Mouse (Mus musculus): ENCODE measurements around the gene Gm4763. TPM values are rescaled to one million over a fixed set of nuclear protein-coding genes. Genes with fewer than 3 reads are reported as not detected.
"Not testable (repeated sequence)": the region's sequence is repeated elsewhere in the genome, so short reads cannot be mapped to it uniquely, and the experiment has no call there.

Gene Gm4763
- polyA plus RNA-seq, 1 experiment from 2014 or later: not detected

- Histone ChIP-seq H3K9me3 (replicated peaks) (no peaks in the 10 kb centered on the region), H3K27ac (no peak within 1 kb of the TSS), H3K4me1 (no peaks in the 10 kb centered on the region), H3K4me3 (no peak within 1 kb of the TSS), H3K27me3 (ENCODE audit: low read depth, poor library complexity, severe bottlenecking) (no peaks in the 10 kb centered on the region), H3K36me3 (no peaks in the 10 kb centered on the region)
- WGBS: 95% methylated on average over 14 of the region's 14 CpGs
- no peak for DNase-seq (ENCODE audit: low spot score)
These were observed 17.8 kb downstream of the Gm4763 start, which contains the start of gene BC049730 for GRCm38 (mm10) chr7:24708832-24709292. TSS of gene BC049730 (plus strand) at chr7:24709242.

DNA sequence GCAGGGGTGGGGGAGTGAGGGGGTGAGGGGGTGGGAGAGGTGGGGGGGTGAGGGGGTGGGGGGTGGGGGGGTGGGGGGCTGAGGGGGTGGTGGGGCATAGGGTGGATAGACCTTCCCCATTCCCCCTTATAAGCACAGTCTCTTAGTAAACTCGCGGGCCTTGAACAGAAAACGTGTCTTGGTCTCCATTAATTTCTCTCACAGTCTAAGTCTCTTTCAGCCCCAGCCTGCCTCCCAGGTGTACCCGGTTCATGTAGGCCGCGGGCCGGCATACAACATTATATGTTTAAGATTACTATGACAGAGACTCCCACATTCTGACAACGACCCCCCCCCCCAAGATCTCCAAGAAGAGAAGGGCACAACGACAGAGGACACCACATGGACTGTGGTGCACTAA is 23.9 kb downstream of the Gm4763 start:
- H3K27ac ChIP-seq; H3K9me3 ChIP-seq (replicated peaks); H3K4me3 ChIP-seq; H3K4me1 ChIP-seq; H3K27me3 ChIP-seq (ENCODE audit: low read depth, poor library complexity, severe bottlenecking); DNase-seq (ENCODE audit: low spot score); H3K36me3 ChIP-seq: not testable (repeated sequence)
- WGBS: 76% methylated on average over 9 of the region's 9 CpGs

GRCm38 (mm10) chr7:24697891-24698290 is 28.8 kb downstream of the Gm4763 start:
- H3K27ac ChIP-seq; H3K4me3 ChIP-seq; H3K36me3 ChIP-seq; H3K27me3 ChIP-seq (ENCODE audit: low read depth, poor library complexity, severe bottlenecking); H3K9me3 ChIP-seq (replicated peaks); DNase-seq (ENCODE audit: low spot score); H3K4me1 ChIP-seq: not testable (repeated sequence)
- 93% methylated on average over 4 of the region's 4 CpGs for WGBS

GRCm38 (mm10) chr7:24692693-24693092 is 34.0 kb downstream of the Gm4763 start:
- WGBS: 86% methylated on average over 3 of the region's 3 CpGs
- H3K4me1 ChIP-seq; H3K27me3 ChIP-seq (ENCODE audit: low read depth, poor library complexity, severe bottlenecking); DNase-seq (ENCODE audit: low spot score); H3K27ac ChIP-seq; H3K4me3 ChIP-seq; H3K9me3 ChIP-seq (replicated peaks); H3K36me3 ChIP-seq: not testable (repeated sequence)

DNA sequence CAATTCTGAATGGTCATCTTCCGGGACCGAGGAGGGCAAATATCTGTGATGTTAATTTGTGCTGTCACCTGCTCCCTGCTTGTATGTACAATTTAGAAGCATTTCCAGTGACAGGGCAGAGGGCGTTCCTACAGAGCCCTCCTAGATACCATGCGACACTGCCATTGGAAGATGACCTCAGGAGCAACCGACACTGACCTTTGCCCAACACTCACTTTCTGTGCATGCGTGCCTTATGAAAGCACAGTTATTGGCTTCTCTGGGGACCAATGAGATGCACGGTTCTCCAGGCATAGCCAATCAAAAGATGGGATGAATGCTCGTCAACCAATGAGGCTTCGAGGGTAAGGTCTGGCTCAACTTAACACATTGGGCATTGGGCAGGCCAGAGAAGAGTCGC is 39.2 kb downstream of the Gm4763 start:
- H3K4me3 ChIP-seq; H3K36me3 ChIP-seq; H3K4me1 ChIP-seq; H3K9me3 ChIP-seq (replicated peaks); DNase-seq (ENCODE audit: low spot score); H3K27ac ChIP-seq; H3K27me3 ChIP-seq (ENCODE audit: low read depth, poor library complexity, severe bottlenecking): not testable (repeated sequence)
- WGBS: 92% methylated on average over 10 of the region's 10 CpGs

DNA sequence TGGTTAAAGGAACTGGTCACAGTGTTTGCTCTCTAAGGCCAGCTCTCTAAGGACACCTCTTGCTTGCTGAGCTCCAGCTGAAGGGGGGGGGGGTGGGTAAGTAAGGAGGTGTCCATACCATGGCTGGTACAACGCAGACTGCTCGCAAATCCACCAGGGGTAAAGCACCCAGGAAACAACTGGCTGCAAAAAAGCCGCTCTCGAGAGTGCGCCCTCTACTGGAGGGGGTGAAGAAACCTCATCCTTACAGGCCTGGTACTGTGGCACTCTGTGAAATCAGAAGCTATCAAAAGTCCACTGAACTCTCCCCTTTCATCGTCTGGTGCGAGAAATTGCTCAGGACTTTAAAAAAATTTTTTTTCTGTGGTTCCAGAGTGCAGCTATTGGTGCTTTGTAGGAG is 42.6 kb downstream of the Gm4763 start:
- DNase-seq (ENCODE audit: low spot score); H3K4me1 ChIP-seq; H3K9me3 ChIP-seq (replicated peaks); H3K27me3 ChIP-seq (ENCODE audit: low read depth, poor library complexity, severe bottlenecking); H3K27ac ChIP-seq; H3K36me3 ChIP-seq; H3K4me3 ChIP-seq: not testable (repeated sequence)
- 79% methylated on average over 7 of the region's 7 CpGs for WGBS

DNA sequence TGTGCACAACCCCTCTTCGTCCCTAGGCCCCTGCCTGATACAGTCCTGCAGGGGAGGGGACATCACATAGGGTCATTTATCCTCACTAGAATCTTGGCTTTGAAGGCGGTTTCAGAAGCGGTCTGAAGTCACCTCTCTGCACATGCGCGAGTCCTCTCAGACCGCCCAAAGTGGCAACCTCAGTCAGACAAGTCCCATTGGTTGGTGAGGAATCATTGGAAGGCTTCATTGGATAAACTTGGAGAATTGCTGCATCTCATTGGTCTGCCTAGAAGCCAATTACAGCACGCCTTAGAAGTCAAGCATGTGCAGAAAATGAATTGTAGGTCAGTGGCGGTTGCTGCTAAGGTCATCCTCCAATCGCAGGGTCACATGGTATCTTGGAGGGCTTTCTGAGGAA is 50.1 kb downstream of the Gm4763 start, which contains the start of gene Tex101:
Gene Tex101 (minus strand): TSS at position 101 of the 400 bp plus-strand sequence.
- H3K9me3 ChIP-seq (replicated peaks): no peaks in the 10 kb centered on the region
- H3K4me1 ChIP-seq: no peaks in the 10 kb centered on the region
- no peaks in the 10 kb centered on the region for H3K27me3 ChIP-seq (ENCODE audit: low read depth, poor library complexity, severe bottlenecking)
- no peaks in the 10 kb centered on the region for H3K36me3 ChIP-seq
- no peak within 1 kb of the TSS for H3K27ac ChIP-seq
- 90% methylated on average over 9 of the region's 9 CpGs for WGBS
- no peak within 1 kb of the TSS for H3K4me3 ChIP-seq
- no peak for DNase-seq (ENCODE audit: low spot score)

DNA sequence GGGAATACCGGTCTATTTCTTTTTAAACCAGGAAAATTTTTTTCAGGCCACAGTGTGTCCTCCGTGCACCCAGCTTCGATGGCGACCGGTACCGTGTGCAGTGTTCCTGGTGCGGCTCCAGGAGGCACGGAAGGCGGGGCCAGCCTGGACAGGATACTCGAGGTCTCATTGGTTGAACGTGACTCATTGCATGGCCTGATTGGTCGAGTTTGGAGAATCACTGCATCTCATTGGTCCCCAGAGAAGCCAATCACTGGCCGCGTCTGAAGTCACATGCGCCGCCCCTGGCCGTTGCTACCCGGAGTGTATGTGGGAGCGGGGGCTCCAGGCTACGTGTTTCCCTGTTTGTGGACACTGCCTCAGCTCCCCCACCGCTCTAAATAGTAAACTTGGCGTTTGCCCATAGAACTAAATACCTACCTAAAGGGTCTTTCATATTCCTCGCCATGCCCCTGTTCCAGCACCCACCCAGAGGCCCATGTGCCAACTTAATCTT is 54.7 kb downstream of the Gm4763 start:
- WGBS: 92% methylated on average over 23 of the region's 23 CpGs
- H3K27ac ChIP-seq: no peak overlapping the region
- DNase-seq (ENCODE audit: low spot score): no peak
- no peaks in the 10 kb centered on the region for H3K9me3 ChIP-seq (replicated peaks)
- H3K36me3 ChIP-seq: no peaks in the 10 kb centered on the region
- no peaks in the 10 kb centered on the region for H3K4me1 ChIP-seq
- no peak overlapping the region for H3K4me3 ChIP-seq
- H3K27me3 ChIP-seq (ENCODE audit: low read depth, poor library complexity, severe bottlenecking): no peaks in the 10 kb centered on the region

Other genes with a start within 250 kb of the Gm4763 start
- 2.9 and 4.5 TPM in 2 replicates for gene Cadm4, start 244.9 kb downstream of the Gm4763 start, polyA plus RNA-seq (2016; fragmentation: Nextera tagmentation; extraction: Ambion mirVana)
- 107 and 130 TPM in 2 replicates for gene Zfp428, start 219.9 kb downstream of the Gm4763 start, polyA plus RNA-seq (2016; fragmentation: Nextera tagmentation; extraction: Ambion mirVana)
- 1.0 and 1.4 TPM in 2 replicates for gene AC161166.1, start 214.5 kb downstream of the Gm4763 start, polyA plus RNA-seq (2016; fragmentation: Nextera tagmentation; extraction: Ambion mirVana)
- gene Irgq, start 196.2 kb downstream of the Gm4763 start, polyA plus RNA-seq (2016; fragmentation: Nextera tagmentation; extraction: Ambion mirVana): 6.5 and 8.4 TPM in 2 replicates
- gene Pinlyp, start 180.8 kb downstream of the Gm4763 start, polyA plus RNA-seq (2016; fragmentation: Nextera tagmentation; extraction: Ambion mirVana): not detected in 2 replicates
- 163 and 182 TPM in 2 replicates for gene Xrcc1, start 180.6 kb downstream of the Gm4763 start, polyA plus RNA-seq (2016; fragmentation: Nextera tagmentation; extraction: Ambion mirVana)
- gene Ethe1, start 139.4 kb downstream of the Gm4763 start, polyA plus RNA-seq (2016; fragmentation: Nextera tagmentation; extraction: Ambion mirVana): 27.1 and 31.9 TPM in 2 replicates
- 1.6 and 2.6 TPM in 2 replicates for gene Zfp575, start 139.3 kb downstream of the Gm4763 start, polyA plus RNA-seq (2016; fragmentation: Nextera tagmentation; extraction: Ambion mirVana)
- 0.09 and 0.14 TPM in 2 replicates for gene Phldb3, start 116.1 kb downstream of the Gm4763 start, polyA plus RNA-seq (2016; fragmentation: Nextera tagmentation; extraction: Ambion mirVana)
- 1.5 and 2.2 TPM in 2 replicates for gene Lypd3, start 90.4 kb downstream of the Gm4763 start, polyA plus RNA-seq (2016; fragmentation: Nextera tagmentation; extraction: Ambion mirVana)
- gene Tex101, start 50.2 kb downstream of the Gm4763 start, polyA plus RNA-seq (2016; fragmentation: Nextera tagmentation; extraction: Ambion mirVana): not detected in 2 replicates
- gene BC049730, start 17.7 kb downstream of the Gm4763 start, polyA plus RNA-seq (2016; fragmentation: Nextera tagmentation; extraction: Ambion mirVana): not detected in 2 replicates
- gene Cd177, start 33.4 kb upstream of the Gm4763 start, polyA plus RNA-seq (2016; fragmentation: Nextera tagmentation; extraction: Ambion mirVana): not detected in 2 replicates
- 0.20 and 0.34 TPM in 2 replicates for gene Ceacam10, start 50.3 kb upstream of the Gm4763 start, polyA plus RNA-seq (2016; fragmentation: Nextera tagmentation; extraction: Ambion mirVana)
- 15.1 and 17.8 TPM in 2 replicates for gene Gm9844, start 135.3 kb upstream of the Gm4763 start, polyA plus RNA-seq (2016; fragmentation: Nextera tagmentation; extraction: Ambion mirVana)
- gene Lypd4, start 143.0 kb upstream of the Gm4763 start, polyA plus RNA-seq (2016; fragmentation: Nextera tagmentation; extraction: Ambion mirVana): not detected in 2 replicates
- gene Dmrtc2, start 143.1 kb upstream of the Gm4763 start, polyA plus RNA-seq (2016; fragmentation: Nextera tagmentation; extraction: Ambion mirVana): not detected in 2 replicates
- 2,143 and 2,281 TPM in 2 replicates for gene Rps19, start 157.5 kb upstream of the Gm4763 start, polyA plus RNA-seq (2016; fragmentation: Nextera tagmentation; extraction: Ambion mirVana)
- gene Cd79a, start 170.5 kb upstream of the Gm4763 start, polyA plus RNA-seq (2016; fragmentation: Nextera tagmentation; extraction: Ambion mirVana): 0.31 and 0.36 TPM in 2 replicates
- 77.1 and 100 TPM in 2 replicates for gene Arhgef1, start 176.0 kb upstream of the Gm4763 start, polyA plus RNA-seq (2016; fragmentation: Nextera tagmentation; extraction: Ambion mirVana)
- not detected in 2 replicates for gene Gm4881, start 217.6 kb upstream of the Gm4763 start, polyA plus RNA-seq (2016; fragmentation: Nextera tagmentation; extraction: Ambion mirVana)
- gene Rabac1, start 245.8 kb upstream of the Gm4763 start, polyA plus RNA-seq (2016; fragmentation: Nextera tagmentation; extraction: Ambion mirVana): 57.5 and 57.8 TPM in 2 replicates